Mouse (Mus musculus): ENCODE results near the gene Epb41l4b. TPM values are rescaled to one million over a fixed set of nuclear protein-coding genes. Genes with fewer than 3 reads are reported as not detected.

Gene Epb41l4b
- total and polyA plus RNA-seq, 3 experiments, result 0.93 to 4.9 (median 2.0) TPM

DNA sequence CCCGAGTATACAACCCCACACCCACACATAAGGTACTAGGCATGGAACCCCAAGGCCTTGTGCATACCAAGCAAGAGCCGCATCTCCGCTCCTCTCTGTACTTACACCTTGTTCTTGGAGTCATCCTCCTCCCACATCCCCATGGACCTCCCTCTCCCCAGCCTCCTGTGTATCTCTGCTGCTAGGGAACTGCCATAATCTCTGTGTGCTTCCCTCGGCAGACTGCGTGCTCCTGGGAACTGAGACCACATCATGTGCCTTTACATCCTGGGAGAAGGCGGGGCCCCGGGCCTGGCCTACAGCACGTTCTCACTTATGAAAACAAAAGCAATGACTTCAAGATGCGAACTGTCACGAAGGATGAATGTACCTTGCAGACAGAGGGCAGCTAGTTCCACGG is 59.6 kb downstream of the Epb41l4b start:
- H3K4me2 ChIP-seq (ENCODE audit: insufficient read depth, low read depth, poor library complexity, severe bottlenecking), result no peak overlapping the region
- in situ Hi-C loops (cut with MboI; ENCODE audit: low pct_ligation_motif_present, low pct_unique_long_range_greater_than_20kb, low sequenced_read_pairs), result no loop called here
- H3K79me2 ChIP-seq (replicated peaks; ENCODE audit: control insufficient read depth, extremely low read depth, insufficient read depth, poor library complexity, severe bottlenecking), result no peaks in the 10 kb centered on the region
- no peak overlapping the region for H3K27ac ChIP-seq (ENCODE audit: insufficient read depth, low read depth)
- no peak overlapping the region for H3K4me3 ChIP-seq (replicated peaks in 1 of 3; ENCODE audit: low read depth in 2 of 3, low read length in 2 of 3, poor library complexity in 1 of 3)
- H3K9ac ChIP-seq (ENCODE audit: insufficient read depth, low read depth), result no peak overlapping the region
- dilution Hi-C loops (cut with MboI; ENCODE audit: extremely low pct_ligation_motif_present, extremely low pct_unique_long_range_greater_than_20kb, low sequenced_read_pairs), result no loop called here
- no peak for TF ChIP-seq MAZ (IDR thresholded peaks at IDR 0.05; ENCODE audit: low read depth, low read length)
- TF ChIP-seq MEF2A (IDR thresholded peaks at IDR 0.05; ENCODE audit: borderline replicate concordance, low read depth, low read length), result no peak
- no peak for TF ChIP-seq ZC3H11A (IDR thresholded peaks at IDR 0.05; ENCODE audit: low read depth, low read length)
- TF ChIP-seq ETS1 (conservative IDR thresholded peaks at IDR 0.05; ENCODE audit: low read depth, low read length), result no peak
- TF ChIP-seq MYC (IDR thresholded peaks at IDR 0.05; ENCODE audit: low read depth, low read length), result no peak
- no peak for TF ChIP-seq EP300 (IDR thresholded peaks at IDR 0.05; ENCODE audit: low read length)
- TF ChIP-seq POLR2A (IDR thresholded peaks at IDR 0.05; ENCODE audit: low read depth, low read length), result no peak
- no peak for TF ChIP-seq UBTF (IDR thresholded peaks at IDR 0.05; ENCODE audit: low read depth, low read length)
- no peak for TF ChIP-seq TBP (conservative IDR thresholded peaks at IDR 0.05; ENCODE audit: low read depth, low read length)
- no peak for TF ChIP-seq MAX (IDR thresholded peaks at IDR 0.05; ENCODE audit: low read length)
- TF ChIP-seq PAX5 (IDR thresholded peaks at IDR 0.05; ENCODE audit: low read length), result no peak
- TF ChIP-seq HCFC1 (IDR thresholded peaks at IDR 0.05; ENCODE audit: low read depth, low read length), result no peak
- no peak for TF ChIP-seq KAT2A (IDR thresholded peaks at IDR 0.05; ENCODE audit: insufficient replicate concordance, low read length)
- TF ChIP-seq USF1 (IDR thresholded peaks at IDR 0.05; ENCODE audit: low read depth, low read length), result no peak
- TF ChIP-seq CHD1 (IDR thresholded peaks at IDR 0.05; ENCODE audit: low read depth, low read length), result no peak
- TF ChIP-seq ZMIZ1 (IDR thresholded peaks at IDR 0.05; ENCODE audit: low read depth, low read length), result no peak
- H3K4me1 ChIP-seq (ENCODE audit: control insufficient read depth in 1 of 2, insufficient read depth in 2 of 2), result no peaks in the 10 kb centered on the region
- no peaks in the 10 kb centered on the region for H3K36me3 ChIP-seq (replicated peaks in 1 of 2; ENCODE audit: control insufficient read depth in 1 of 2, insufficient read depth in 1 of 2, low read length in 1 of 2)
- no peaks in the 10 kb centered on the region for H3K9me3 ChIP-seq (replicated peaks; ENCODE audit: low read length)
- no peak for DNase-seq (ENCODE audit: extremely low read depth)
- no peaks in the 10 kb centered on the region for H3K27me3 ChIP-seq (replicated peaks)

DNA sequence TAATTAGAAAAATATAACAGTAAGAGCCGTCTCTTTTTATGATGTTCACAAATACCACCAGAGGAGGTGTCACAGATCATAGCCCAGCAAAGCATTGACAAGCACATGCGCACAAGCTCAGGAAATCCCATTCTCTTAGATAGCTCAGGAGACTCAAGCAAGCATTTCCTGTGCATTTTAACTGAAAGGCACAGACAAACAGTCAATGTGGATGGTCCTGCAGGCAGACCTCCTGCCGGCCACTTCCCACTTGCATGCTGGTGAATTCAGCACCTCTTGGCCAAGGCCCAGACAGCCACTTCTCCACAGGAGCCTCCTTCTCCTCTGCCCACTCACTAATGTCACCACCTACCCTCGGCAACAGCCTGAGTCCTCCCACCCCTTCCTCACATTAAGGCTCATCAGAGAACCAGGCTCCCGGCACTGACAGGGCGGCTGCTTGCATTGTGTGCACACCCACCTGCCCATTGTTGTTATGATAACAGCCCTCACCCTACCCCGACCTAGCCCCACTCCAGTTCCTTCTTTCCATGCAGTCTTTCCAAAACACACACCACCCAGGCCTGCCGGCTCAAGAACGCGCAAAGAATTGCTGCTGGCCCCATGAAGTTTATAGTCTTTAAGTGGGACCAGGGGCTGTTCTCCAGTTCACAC is 60.3 kb downstream of the Epb41l4b start:
- Histone ChIP-seq H3K4me2 (ENCODE audit: insufficient read depth, low read depth, poor library complexity, severe bottlenecking) (no peak overlapping the region), H3K79me2 (replicated peaks; ENCODE audit: control insufficient read depth, extremely low read depth, insufficient read depth, poor library complexity, severe bottlenecking) (no peaks in the 10 kb centered on the region), H3K9me3 (replicated peaks; ENCODE audit: low read length) (no peaks in the 10 kb centered on the region), H3K36me3 (replicated peaks in 1 of 2; ENCODE audit: control insufficient read depth in 1 of 2, insufficient read depth in 1 of 2, low read length in 1 of 2) (no peaks in the 10 kb centered on the region), H3K4me3 (replicated peaks in 1 of 3; ENCODE audit: low read depth in 2 of 3, low read length in 2 of 3, poor library complexity in 1 of 3) (no peak overlapping the region), H3K4me1 (ENCODE audit: control insufficient read depth in 1 of 2, insufficient read depth in 2 of 2) (no peaks in the 10 kb centered on the region), H3K27ac (ENCODE audit: insufficient read depth, low read depth) (no peak overlapping the region), H3K9ac (ENCODE audit: insufficient read depth, low read depth) (no peak overlapping the region), H3K27me3 (replicated peaks) (no peaks in the 10 kb centered on the region)
- dilution Hi-C loops (cut with MboI; ENCODE audit: extremely low pct_ligation_motif_present, extremely low pct_unique_long_range_greater_than_20kb, low sequenced_read_pairs) (no loop called here), in situ Hi-C loops (cut with MboI; ENCODE audit: low pct_ligation_motif_present, low pct_unique_long_range_greater_than_20kb, low sequenced_read_pairs) (no loop called here)
- DNase-seq (ENCODE audit: extremely low read depth), result no peak
- TF ChIP-seq RAD21 (IDR thresholded peaks at IDR 0.05; ENCODE audit: low read depth, low read length) (no peak), JUN (IDR thresholded peaks at IDR 0.05; ENCODE audit: insufficient read depth, low read depth, low read length) (no peak)

All from CH12.LX (cell line).